Mouse (Mus musculus) hindlimb bud, embryonic 11.5 days (tissue): ENCODE data around the gene Gjb1.
A peak's percentile ranks its signal among the peaks of the same experiment; 100 is the strongest.

Source experiments
- DNase-seq: peaks from one replicate; pipeline ENCODE4 v3.0.0-alpha.2; 2012; ENCODE audit warnings: low read depth, low spot score; ENCODE audit errors: extremely low spot score

Gjb1 gene

GRCm38 (mm10) chrX:101396459-101396858 is 20.3 kb downstream of the Gjb1 start:
- DNase-seq: no peak

GRCm38 (mm10) chrX:101418946-101419724 is 43.0 kb downstream of the Gjb1 start:
- DNase-seq: no peak

DNA sequence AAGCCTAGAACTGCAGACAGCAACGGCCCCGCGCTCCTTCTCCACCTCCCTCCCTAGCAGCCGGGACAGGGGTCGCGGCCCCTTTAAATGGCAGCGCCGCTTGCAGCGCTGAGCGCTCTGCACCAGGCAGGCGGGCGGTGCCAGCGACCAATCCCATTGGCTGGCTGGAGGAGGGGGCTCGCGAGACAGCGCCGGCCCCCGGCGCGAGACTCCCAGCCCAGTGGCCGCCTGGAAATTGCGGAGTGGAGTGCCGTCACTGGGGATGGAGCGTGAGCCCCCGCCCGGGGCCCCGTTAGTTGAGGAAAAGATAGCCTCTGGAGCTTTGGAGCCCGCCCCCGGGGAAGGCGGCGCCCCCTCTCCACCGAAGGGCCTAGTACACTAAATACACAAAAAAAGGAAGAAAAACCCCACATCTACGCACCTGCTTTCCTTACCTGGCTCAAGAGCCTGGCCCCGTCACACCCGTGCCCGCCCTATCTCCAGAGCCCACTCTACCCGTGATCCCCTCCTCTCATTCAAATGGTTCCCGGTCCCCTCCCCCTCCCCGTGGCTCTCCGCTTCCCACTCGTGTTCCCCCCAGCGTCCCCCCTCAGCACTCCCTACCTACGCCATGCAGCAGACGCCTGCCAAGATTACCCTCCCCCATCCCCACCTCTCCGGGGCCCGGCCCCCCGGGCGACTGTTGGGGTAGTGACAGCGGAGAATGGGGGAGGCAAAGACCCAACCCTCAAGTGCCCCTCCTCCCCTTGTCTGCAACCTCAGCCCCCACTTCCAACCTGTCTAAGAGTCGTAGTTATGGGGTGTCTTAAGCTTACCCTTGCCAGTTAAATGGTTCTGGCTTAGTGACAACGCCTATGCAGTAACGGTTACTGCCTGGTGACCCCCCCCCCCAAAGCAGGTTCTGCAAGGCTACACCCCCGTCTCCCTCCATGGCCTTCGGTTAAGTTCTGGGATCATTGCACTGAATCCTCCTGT is 43.8 kb downstream of the Gjb1 start:
- DNase-seq: no peak

DNA sequence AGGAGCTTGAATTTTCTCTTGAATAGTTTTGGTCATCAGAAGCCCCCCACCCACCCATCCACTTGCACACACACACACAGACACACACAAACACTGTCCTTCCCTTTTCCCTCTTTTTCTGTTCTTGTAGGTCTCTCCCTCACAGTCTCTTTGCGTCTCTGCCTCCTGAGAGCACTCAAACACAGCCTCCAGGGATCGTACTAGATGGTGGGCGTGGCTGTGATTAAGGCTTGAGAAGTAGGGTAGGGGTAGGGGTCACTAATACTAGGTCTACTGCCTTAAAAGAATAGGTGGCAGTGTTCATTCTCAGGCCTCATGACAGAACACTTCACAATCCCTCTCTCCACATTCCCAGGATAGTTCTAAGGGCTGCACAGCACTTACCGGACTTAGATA is 44.5 kb downstream of the Gjb1 start, which contains the start of gene Zmym3:
Gene Zmym3, minus strand, starts transcription at position 150 of the 396 bp plus-strand sequence.
- DNase-seq: no peak

- no peak for DNase-seq
Observed at GRCm38 (mm10) chrX:101423462-101423861, 47.3 kb downstream of the Gjb1 start.

DNA sequence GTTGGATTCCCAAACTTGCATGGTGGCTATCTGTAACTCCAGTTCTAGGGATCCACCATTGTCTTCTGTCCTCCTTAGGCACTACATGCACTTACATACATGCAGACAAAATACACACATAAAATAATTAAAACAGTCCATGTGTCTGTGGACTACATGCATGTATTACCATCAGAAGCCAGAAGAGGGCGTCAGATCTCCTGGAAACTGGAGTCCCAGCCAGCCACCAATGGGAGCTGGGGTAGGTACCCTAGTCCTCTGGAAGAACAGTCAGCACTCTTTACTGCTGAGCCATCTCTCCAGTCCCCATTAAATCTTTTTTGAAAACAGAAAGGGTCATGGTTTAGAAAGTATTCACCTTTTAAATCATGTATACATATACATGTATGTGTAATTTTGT is 51.6 kb downstream of the Gjb1 start:
- no peak for DNase-seq

DNA sequence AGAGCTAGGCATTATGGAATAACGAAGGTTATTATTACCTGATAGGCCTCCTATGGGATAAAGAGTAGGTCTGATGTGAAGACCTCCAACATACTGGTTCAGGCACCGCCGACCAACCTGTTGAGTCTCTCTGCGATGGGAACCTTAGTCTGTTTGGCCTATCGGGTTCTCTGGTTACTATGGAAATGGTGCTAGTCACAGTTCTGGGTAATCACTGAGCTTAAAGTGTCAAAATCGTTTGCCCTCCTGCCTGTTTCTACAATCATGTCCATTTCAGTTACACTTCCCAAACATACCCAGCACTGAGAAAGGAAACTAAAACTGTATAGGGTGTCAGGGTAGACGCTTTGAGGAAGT is 52.6 kb downstream of the Gjb1 start:
- no peak for DNase-seq

GRCm38 (mm10) chrX:101429142-101429949 is 53.2 kb downstream of the Gjb1 start, which contains the start of gene Nono:
TSS of gene Nono (plus strand) at chrX:101429318.
- peak; percentile 88 for DNase-seq

- DNase-seq: no peak
Observed at GRCm38 (mm10) chrX:101429976-101430375, 53.8 kb downstream of the Gjb1 start.
